Mouse (Mus musculus) megakaryocyte, embryonic 14.5 days (primary cell): ENCODE data around the gene Fam227a.

ENCODE experiments used
- FLI1 ChIP-seq: IDR thresholded peaks from 2 replicates; pipeline ENCODE4 v1.6.1; 2012; ENCODE audit warnings: low read length, inconsistent platforms, mixed read lengths
- GATA1 ChIP-seq: IDR thresholded peaks from 3 replicates; pipeline ENCODE4 v1.6.1; 2012; ENCODE audit warnings: mixed read lengths, low read length, inconsistent platforms, borderline replicate concordance

DNA sequence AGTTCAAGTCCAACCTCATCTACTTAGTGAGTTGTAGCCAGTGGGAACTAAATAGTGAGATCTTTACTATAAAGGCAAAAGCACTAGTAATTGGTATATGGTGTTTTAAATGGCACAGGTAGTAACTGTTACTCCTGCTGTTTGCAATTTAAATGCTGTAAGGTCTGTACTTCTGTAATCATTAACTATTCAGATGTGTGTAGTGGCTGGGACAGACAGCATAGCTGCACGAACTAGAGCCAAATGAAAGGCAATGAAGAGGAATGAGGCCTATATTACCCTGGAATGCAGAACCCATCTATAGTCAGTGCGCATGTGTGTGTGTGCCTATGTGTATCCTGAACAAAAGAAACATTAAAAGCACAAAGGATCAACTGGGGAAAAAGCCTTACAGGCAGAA is 19.2 kb upstream of the Fam227a start:
- no peak for TF ChIP-seq FLI1
- TF ChIP-seq GATA1 = no peak
